Mouse (Mus musculus) gastrocnemius, postnatal 4 days (tissue): ENCODE measurements around the gene Astn2. TPM values are rescaled to one million over a fixed set of nuclear protein-coding genes. Genes with fewer than 3 reads are reported as not detected.
A peak's percentile ranks its signal among the peaks of the same experiment; 100 is the strongest.

Source experiments
- DNase-seq, 2 experiments: peaks; one replicate each; pipeline ENCODE4 v3.0.0; 2021 to 2022; ENCODE audit warnings: low spot score in 2 of 2, mixed read lengths in 2 of 2
- total RNA-seq, 2 experiments: library from RNA; stranded (reverse); gene quantifications; 2 replicates each; pipeline ENCODE4 v1.2.3; 2021

The Astn2 gene
- total RNA-seq, 2 experiments from 2014 or later, result 3.3 to 4.3 TPM

GRCm38 (mm10) chr4:65449171-65449570 is 955.2 kb downstream of the Astn2 start:
- DNase-seq, result no peak

GRCm38 (mm10) chr4:65441746-65442145 is 962.7 kb downstream of the Astn2 start:
- DNase-seq, result no peak

DNA sequence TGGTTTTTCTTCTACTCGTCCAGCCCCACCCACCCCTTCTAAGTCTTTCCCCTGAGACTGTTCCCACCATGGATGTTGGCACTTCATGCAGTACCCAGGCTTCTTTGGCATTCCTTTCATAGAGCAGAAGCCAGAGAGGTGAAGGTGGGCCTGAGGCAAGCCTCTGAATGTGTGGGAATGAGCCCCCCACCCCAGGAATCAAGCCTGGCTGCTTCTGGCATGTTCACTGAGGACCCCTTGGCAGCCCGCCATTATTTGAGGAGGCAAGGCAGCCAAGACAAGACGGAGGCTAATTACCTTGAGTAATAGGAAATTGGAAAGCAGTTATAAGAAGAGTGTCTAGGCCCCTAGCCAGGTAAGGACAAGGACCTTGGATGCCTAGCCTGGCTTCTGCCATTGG is 973.6 kb downstream of the Astn2 start:
- DNase-seq, result no peak

- no peak for DNase-seq
Measured at GRCm38 (mm10) chr4:65427480-65427879, 976.9 kb downstream of the Astn2 start.

DNA sequence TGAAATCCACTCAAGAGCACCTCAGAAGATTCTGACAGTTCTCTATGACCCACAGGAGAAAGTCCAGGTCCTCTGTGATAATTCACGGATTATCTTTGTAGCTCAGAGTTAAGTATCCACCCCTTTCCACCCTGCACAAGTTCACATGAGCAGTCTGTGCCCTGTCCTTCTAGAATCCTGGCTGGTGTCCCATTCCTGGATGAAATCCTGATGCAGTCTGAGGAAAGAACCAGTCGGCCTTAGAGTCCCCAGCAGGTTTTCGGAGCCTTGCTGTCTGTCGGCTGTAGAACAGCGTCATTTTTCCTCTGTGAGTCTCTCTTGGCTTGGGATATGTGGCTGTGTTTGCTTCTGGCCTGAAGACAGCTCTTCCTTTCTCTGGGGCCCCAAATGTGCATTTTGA is 978.0 kb downstream of the Astn2 start:
- DNase-seq, result no peak

- no peak for DNase-seq
Measured at GRCm38 (mm10) chr4:65423068-65423625, 981.3 kb downstream of the Astn2 start.

DNA sequence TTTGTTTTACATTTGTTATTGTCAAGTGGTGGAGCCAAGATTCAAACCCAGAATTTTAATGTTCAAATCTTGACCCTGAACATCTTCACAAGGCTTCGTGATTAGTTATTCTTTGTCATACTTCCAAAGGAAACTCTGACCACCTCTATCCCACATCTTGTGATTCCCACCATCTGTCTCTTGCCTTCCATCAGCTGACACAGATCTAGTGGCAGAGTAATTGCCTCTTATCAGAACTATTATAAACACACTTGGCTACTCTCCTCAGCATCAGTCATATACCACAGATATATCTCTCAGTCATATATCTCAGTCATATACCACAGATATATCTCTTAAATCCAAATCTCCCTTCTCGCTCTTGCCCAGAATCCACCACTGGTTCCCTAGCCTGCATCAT is 983.1 kb downstream of the Astn2 start:
- no peak for DNase-seq

DNA sequence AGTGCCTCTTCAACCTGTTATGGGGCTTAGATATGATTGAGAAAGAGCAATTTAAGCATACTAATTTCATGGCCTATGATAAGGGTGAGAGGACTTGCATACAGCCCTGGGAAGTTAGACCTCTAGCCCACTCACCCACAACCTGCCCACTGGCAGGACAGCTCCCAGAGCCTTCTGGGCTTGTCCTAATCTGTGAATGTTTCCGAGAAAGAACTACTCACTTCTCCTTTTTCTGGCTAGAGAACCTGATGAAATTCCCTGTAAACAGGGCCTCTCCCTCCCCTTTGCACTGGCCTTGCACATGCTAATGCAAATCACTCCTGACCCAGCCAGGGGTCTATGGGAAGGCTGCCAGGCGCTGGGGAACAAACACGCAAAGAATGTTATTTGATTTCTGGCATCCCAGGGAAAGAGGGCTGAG is 983.9 kb downstream of the Astn2 start:
- DNase-seq, result peak in 1 of 2 experiments; percentile 54

DNA sequence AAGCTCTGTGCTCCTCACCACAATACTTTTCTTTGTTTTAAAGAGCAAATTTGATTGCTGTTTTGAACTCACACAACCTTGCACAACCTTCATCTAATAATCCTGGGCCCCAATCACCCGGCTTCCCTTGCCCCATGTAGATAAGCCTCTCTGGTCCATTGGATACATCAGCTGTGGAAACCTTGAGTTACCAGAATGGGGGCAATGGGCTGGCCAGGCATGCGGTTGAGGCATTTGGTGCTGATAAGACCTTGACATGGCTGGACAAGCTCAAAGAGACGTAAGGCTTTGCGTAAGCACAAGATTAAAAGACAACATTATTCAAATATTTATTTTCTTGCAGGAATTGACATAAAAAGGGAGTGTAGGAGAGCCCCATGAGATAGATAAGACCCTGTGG is 988.9 kb downstream of the Astn2 start:
- DNase-seq, result no peak

DNA sequence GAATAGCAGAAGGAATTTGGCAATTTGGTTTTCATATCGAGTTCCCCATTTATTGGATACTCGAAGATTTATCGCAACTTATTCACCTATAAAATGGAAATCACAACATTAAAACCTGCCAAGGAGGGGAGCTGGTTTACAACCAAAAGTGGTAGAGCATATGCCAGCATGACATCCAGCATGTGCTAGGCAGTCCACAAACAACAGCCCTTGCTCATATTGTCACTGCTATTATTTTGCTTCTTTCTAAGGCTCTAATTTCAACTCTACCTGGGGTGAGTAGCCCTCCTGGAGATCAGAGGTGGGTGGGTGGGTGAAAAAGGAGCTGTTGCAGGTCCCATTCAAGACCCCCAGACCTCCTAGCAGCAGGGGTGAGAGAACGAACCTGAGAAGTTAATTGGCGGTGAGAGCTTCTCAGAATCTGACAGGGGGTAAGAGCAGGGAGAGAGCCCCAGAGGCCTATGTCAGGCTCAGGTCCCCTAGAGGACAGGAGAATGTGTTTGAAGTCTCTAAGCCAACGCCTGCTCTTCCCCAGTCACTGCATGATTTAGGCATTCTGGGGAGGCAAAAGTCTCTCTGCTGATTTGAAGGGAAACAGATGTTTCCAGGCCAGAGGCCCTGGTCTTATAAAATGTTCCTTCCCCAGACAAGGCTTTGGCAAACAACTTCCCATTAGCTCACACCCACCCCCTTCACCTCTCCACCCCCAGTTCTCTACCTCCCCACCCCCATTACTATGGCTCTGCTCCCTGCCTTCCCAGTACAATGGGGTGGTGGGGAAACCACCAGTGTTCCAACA is 1001.4 kb downstream of the Astn2 start:
- DNase-seq, result no peak

- DNase-seq, result no peak
Measured at GRCm38 (mm10) chr4:65402286-65402685, 1002.1 kb downstream of the Astn2 start.

GRCm38 (mm10) chr4:65399457-65399856 is 1005.0 kb downstream of the Astn2 start:
- no peak for DNase-seq

DNA sequence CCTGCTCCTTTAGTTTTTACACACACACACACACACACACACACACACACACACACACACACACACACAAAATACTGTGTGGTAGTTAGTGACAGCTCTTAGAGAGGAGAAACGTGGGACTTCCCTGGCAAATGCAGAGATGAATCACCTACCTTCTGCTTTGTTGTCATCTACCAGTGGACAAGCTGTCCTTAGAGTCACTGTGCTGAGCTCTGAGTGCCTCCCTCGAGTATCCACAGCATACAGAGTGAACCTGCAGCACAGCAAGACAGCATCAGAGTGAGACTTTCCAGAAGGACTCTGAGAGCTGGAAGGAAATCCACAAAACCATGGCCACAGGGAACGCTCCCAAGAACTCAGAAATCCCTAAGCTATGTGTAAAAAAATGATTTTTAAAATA is 1007.6 kb downstream of the Astn2 start:
- DNase-seq, result no peak

DNA sequence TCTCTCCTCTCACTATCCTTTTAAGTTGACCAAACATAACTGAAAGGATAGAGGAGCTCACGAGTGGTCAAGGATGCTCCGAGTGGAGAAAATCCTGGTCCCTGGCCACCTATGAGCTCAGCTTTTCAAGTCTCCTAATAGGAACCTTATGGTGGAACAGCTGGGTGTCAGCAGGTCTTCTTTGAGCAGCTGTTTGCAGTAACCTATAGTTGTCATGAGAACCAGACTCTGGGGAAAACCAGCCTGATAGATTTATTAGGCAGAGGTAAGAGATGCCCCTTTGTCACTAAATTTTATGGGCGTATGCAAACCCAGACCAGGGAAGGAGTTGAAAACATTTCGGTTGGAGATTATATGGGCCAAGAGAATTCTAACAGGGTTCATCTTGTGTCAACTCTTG is 1013.4 kb downstream of the Astn2 start:
- DNase-seq, result no peak

DNA sequence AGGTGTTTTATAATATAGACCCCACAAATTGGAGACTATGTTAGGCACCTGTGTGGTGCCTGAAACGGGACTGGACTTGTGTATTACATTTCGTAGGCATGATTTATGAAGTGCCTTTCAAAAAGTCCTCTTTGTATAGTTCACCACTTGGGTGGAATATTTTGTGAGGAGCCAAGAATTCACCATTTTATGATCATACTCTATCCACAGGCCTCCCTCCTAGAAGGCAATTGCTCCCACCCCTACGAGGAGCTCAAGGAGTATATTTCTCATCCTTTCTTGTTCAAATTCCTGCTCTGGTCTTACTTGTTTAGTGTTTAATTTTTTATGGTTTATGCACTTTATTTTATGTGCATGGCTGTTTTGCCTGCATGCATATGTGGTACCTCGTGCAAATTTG is 1021.3 kb downstream of the Astn2 start:
- DNase-seq, result no peak

DNA sequence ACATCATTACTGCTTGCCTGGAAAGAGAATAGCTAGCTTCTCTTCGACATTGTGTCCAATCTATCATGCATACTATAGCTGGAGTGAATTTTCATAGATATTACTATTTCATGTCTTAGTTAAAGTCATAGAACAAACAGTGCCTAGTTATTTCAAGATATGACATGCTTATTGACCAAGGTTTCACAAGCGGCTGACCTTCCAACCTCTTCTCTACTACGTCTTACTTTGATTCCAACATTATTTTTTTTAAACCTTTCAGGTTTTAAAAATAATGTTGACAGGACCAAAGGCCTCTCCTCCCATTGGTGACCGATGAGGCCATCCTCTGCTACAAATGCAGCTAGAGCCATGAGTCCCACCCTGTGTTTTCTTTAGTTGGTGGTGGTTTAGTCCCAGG is 1025.0 kb downstream of the Astn2 start:
- DNase-seq, result no peak

DNA sequence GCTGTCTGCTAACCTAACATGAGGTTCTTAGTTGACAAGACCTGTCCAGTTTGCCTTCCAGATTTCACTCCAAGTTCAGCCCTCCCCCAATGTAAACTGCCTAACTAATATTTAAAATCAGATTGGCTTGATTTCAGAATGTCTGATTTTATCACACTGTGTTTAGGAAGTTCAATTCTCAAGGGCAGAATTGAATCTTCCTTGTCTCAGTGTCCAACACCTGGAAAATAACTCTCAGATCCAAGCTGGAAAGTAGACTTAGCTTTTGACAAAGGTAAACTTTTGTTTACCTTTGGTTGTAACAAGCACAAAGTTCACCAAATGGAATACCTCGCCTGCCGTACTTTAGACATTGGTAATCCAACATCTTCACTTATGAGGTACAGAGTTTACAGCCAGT is 1027.8 kb downstream of the Astn2 start:
- no peak for DNase-seq

GRCm38 (mm10) chr4:65373841-65374240 is 1030.6 kb downstream of the Astn2 start:
- DNase-seq, result no peak

DNA sequence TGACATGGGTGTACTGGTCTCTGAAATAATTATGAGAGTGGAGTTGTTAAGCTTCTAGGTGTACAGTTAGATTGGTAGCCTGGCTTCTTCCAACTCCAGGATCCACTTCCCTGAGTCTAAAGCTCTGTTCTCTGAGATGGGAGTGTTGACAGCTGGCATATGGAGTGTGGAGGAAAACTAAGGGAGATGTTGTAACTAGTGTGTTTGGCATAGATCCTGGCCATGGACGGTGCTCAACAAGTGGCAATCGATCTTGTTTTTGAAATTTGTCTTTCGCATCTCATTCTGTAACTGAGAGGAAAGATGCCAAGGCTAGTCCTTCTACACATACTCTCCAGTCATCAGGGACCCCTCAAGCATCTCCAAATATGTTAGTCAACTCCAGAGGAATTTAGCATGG is 1031.7 kb downstream of the Astn2 start:
- DNase-seq, result peak in 1 of 2 experiments; percentile 15

DNA sequence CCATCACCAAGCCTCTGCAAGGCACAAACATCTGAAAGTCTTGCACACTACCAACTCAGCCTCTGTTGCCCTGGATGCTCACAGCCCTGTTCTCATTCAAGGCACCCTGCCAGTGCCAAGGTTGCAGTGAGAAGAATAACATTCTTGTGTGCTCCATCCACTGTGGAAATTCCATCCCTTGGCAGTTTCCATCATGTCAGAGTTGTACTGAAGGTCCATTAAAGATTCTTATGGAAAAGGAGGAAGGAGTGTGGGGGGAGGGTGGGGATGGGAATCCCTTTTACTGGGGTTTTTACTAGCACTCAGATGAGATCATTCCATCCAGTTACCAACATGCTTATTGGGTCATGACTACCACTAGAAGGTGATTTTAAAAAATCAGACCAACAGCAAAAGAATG is 1037.3 kb downstream of the Astn2 start:
- no peak for DNase-seq

- peak in 1 of 2 experiments; percentile 49 for DNase-seq
Measured at GRCm38 (mm10) chr4:65354580-65354979, 1049.8 kb downstream of the Astn2 start.

DNA sequence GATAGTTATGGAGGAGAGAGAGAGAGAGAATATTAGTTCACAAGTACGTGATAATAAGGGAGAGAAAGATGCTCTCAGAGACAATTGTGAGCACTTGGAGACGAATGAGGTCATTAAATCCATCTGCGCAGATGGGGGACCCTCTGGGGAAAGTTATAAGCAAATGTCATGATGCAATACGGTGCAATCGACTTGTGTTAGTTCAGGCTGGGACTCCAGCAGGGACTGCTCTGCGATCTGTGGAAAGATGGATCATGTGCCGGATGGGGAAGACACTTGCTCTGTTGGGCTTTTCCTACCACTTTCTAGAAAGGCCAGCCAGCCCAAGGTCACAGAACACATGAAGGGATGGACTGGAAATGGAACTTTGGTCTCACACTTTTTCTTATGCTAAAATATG is 1053.9 kb downstream of the Astn2 start:
- no peak for DNase-seq

DNA sequence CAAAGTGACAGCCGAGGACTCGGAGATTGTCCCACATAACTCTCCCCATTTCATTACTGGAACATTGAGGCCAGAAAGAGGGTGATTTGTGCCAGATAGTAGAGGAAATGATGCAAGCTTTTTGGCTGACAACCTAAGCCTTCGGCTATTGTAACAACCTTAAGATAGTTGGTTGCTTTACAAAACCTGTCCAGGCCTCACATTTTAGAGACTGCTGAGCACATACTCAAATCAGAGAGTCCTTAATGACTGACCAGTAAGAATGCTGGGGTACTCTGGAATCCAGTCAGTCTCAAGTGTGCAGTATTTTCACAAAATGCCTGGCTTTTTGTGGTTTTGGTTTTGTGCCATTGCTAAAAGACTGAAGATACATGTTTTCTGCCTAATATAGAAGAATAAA is 1062.6 kb downstream of the Astn2 start:
- no peak for DNase-seq
